Mouse (Mus musculus): ENCODE results near the gene Hexim1. TPM values are rescaled to one million over a fixed set of nuclear protein-coding genes. Genes with fewer than 3 reads are reported as not detected.

Gene Hexim1
- polyA plus RNA-seq, 1 experiment: 19.0 TPM

DNA sequence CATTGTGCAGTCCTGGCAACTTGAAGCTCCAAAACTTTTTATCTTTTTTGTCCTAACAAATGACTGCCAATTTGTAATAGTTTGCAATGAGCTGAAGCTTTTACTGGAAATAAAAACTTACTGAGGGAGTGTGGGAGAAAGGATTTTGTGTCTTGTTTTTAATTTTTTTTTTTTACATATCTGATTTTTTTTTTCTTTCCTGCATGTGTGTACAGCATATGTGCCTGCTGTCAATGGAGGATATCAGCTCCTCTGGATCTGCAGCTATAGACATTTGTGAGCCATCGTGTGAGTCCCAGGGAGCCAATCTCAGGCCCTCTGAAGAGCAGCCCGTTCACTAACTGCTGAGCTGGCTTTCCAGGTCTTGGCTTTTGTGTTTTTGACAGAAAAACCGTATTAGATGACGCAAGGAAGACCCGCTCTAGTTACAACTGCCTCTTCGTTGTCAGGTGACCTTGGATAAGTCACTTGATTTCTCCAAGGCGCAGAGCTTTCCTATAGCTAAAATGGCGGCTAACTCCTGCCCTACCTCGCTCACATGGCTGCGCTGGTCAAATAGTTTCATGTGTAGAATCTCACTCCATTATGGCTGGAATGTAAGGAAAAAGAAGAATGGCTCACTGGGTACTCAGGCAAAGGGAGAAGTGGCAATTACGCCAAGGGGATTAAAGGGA is 1.6 kb upstream of the Hexim1 start:
- Histone ChIP-seq H3K4me3 (ENCODE audit: insufficient read depth, low read length) (peak overlapping the region; percentile 55), H3K4me1 (ENCODE audit: control insufficient read depth, insufficient read depth, low read length) (no peaks in the 10 kb centered on the region; the same call in 1 of the 2 replicates), H3K27ac (ENCODE audit: insufficient read depth, low read length) (no peak overlapping the region)
- TF ChIP-seq POLR2A (IDR thresholded peaks at IDR 0.05; ENCODE audit: low read depth, low read length): no peak
- no peak for TF ChIP-seq CTCF (IDR thresholded peaks at IDR 0.05; ENCODE audit: borderline replicate concordance, insufficient read depth, low read length)

DNA sequence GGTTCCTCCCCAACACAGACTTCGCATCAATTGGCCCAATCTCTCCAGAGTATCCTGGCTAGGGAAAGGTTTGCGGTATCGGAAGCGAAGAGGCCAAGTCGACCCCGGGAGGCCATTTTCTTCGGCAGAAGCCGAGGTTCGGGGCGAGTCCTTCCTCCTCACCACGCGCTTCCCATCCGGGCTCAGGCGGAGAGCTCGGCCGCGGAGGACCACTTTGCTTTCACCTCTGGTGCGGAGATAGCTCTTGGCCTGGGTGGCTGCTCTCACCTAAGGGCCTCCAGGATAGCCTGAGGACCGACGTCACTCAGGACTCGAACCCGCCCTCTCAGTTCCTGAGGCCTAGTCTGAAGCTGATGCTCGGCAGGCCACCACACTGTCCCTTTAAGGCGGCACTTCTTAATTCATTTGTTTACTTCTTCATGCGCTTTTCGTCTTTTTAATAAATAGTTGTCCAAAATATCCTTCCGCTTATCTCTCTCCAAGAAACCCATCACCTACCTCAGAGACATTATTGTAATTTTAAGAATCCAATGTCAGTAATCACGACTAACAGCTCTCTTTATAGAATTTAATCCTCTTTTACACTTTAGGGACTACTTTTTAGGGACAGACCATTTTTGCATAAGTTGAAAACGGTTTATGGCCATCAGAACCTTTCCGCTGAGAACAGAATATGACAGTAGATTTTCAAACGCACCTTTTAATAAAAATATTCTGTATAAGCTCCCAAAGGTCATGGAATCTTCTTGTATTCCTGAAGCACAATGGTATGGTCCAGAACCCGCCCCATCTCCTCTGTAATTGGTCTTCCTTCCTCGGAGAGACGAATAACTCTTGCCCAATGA is 646 bp upstream of the Hexim1 start:
- no peaks in the 10 kb centered on the region; the same call in 1 of the 2 replicates for H3K4me1 ChIP-seq (ENCODE audit: control insufficient read depth, insufficient read depth, low read length)
- TF ChIP-seq CTCF (IDR thresholded peaks at IDR 0.05; ENCODE audit: borderline replicate concordance, insufficient read depth, low read length) (no peak), POLR2A (IDR thresholded peaks at IDR 0.05; ENCODE audit: low read depth, low read length) (peak; percentile 79)
- peak overlapping the region; percentile 76 for H3K27ac ChIP-seq (ENCODE audit: insufficient read depth, low read length)
- H3K4me3 ChIP-seq (ENCODE audit: insufficient read depth, low read length): peak overlapping the region; percentile 55

DNA sequence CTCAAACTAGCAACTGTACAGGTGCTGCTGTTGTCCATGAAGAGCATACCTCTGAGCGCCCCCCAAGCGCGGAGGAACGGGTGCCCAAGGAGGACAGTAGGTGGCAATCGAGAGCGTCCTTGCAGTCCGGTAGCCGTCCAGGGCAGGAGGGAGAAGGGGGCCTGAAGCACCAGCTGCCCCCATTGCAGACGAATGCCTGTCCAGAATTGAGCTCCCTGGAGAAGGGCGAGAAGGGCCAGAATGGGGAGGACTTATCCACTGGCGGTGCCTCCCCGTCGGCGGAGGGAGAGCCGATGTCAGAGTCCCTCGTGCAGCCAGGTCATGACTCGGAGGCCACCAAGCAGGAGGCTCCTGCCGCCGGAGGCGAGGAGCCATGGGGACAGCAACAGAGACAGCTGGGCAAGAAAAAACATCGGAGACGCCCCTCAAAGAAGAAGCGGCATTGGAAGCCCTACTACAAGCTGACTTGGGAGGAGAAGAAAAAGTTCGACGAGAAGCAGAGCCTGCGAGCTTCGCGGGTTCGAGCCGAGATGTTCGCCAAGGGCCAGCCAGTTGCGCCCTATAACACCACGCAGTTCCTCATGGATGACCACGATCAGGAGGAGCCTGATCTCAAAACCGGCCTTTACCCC is 1.0 kb downstream of the Hexim1 start:
- no peaks in the 10 kb centered on the region; the same call in 1 of the 2 replicates for H3K4me1 ChIP-seq (ENCODE audit: control insufficient read depth, insufficient read depth, low read length)

DNA sequence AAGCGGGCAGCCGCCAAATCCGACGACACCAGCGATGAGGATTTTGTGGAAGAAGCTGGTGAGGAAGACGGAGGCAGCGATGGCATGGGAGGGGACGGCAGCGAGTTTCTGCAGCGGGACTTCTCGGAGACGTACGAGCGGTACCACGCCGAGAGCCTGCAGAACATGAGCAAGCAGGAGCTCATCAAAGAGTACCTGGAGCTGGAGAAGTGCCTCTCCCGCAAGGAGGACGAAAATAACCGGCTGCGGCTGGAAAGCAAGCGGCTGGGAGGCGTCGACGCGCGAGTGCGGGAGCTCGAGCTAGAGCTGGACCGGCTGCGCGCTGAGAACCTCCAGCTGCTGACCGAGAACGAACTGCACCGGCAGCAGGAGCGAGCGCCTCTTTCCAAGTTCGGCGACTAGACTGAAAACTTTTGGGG is 1.6 kb downstream of the Hexim1 start:
- TF ChIP-seq POLR2A (IDR thresholded peaks at IDR 0.05; ENCODE audit: low read depth, low read length) (no peak), CTCF (IDR thresholded peaks at IDR 0.05; ENCODE audit: borderline replicate concordance, insufficient read depth, low read length) (no peak)
- H3K4me1 ChIP-seq (ENCODE audit: control insufficient read depth, insufficient read depth, low read length): no peaks in the 10 kb centered on the region; the same call in 1 of the 2 replicates
- no peak overlapping the region for H3K27ac ChIP-seq (ENCODE audit: insufficient read depth, low read length)
- peak overlapping the region; percentile 72 for H3K4me3 ChIP-seq (ENCODE audit: insufficient read depth, low read length)

More for the DNA sequence above, 1.0 kb downstream of the Hexim1 start:
- TF ChIP-seq POLR2A (IDR thresholded peaks at IDR 0.05; ENCODE audit: low read depth, low read length) (no peak), CTCF (IDR thresholded peaks at IDR 0.05; ENCODE audit: borderline replicate concordance, insufficient read depth, low read length) (peak; percentile 88)
- H3K4me3 ChIP-seq (ENCODE audit: insufficient read depth, low read length): peak overlapping the region; percentile 72
- peak overlapping the region; percentile 17; the same call in 1 of the 2 replicates for H3K27ac ChIP-seq (ENCODE audit: insufficient read depth, low read length)

DNA sequence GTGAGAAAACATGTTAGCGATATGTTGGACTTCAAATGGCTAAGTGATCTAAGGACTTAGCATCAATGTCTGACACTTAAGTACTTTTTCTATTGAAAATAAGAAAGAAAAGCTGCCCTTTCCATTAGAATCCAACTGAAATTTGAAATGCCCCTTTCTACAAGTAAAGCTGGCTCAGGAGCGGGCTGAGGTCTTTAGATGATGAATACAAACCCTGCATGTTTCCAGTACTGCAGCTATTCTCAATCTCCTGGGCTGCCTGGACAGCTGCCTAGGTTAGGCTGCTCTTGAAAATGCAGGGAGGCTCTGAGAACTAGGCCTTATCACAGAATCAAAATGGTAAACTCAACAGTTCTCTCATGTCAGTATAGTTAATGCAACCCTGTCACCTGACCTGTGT is 2.8 kb downstream of the Hexim1 start:
- Histone ChIP-seq H3K27ac (ENCODE audit: insufficient read depth, low read length) (no peak overlapping the region), H3K4me3 (ENCODE audit: insufficient read depth, low read length) (no peak overlapping the region), H3K4me1 (ENCODE audit: control insufficient read depth, insufficient read depth, low read length) (no peaks in the 10 kb centered on the region; the same call in 1 of the 2 replicates)
- no peak for TF ChIP-seq CTCF (IDR thresholded peaks at IDR 0.05; ENCODE audit: borderline replicate concordance, insufficient read depth, low read length)
- no peak for TF ChIP-seq POLR2A (IDR thresholded peaks at IDR 0.05; ENCODE audit: low read depth, low read length)

DNA sequence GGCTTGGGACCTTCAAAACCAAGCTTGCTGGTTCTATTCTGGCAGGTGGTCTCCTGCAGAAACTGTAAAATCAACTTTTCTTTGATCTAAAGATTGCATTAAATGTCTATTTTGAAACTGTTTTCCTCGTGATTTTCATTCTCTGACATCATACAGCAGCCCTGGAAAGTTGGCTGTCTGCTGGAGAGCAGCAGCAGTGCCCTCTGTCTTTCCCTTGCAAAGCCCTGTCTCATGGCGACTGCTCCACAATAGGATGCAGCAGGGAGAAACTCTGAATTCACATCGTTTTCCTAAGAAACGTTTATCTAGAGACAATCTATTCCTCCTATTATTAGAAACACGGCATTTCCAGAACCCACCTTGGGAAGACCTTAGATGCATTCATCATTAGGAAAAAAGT is 3.6 kb downstream of the Hexim1 start:
- TF ChIP-seq CTCF (IDR thresholded peaks at IDR 0.05; ENCODE audit: borderline replicate concordance, insufficient read depth, low read length) (no peak), POLR2A (IDR thresholded peaks at IDR 0.05; ENCODE audit: low read depth, low read length) (no peak)
- Histone ChIP-seq H3K4me1 (ENCODE audit: control insufficient read depth, insufficient read depth, low read length) (no peaks in the 10 kb centered on the region; the same call in 1 of the 2 replicates), H3K27ac (ENCODE audit: insufficient read depth, low read length) (no peak overlapping the region), H3K4me3 (ENCODE audit: insufficient read depth, low read length) (no peak overlapping the region)

DNA sequence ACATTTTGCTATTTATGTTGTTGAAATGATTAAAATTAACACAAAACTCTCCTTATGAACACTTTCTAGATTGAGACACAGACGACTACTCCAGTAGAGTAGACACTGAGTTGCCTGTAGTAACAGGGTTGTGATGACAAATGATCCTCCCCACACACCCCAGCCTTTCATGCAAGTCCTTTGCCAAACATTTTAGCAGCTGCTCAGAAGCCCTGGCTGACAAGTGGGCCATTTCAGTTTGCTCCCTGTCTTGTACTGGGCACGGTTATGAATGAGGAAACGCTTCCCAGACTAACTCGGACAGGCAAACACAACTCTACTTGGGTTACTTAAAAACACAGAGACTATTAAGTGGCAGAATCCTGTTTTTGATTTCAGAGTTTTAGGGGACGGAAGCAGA is 4.3 kb downstream of the Hexim1 start:
- no peak for TF ChIP-seq POLR2A (IDR thresholded peaks at IDR 0.05; ENCODE audit: low read depth, low read length)
- no peak for TF ChIP-seq CTCF (IDR thresholded peaks at IDR 0.05; ENCODE audit: borderline replicate concordance, insufficient read depth, low read length)
- H3K4me1 ChIP-seq (ENCODE audit: control insufficient read depth, insufficient read depth, low read length): no peaks in the 10 kb centered on the region
- no peak overlapping the region for H3K27ac ChIP-seq (ENCODE audit: insufficient read depth, low read length)
- no peak overlapping the region for H3K4me3 ChIP-seq (ENCODE audit: insufficient read depth, low read length)

DNA sequence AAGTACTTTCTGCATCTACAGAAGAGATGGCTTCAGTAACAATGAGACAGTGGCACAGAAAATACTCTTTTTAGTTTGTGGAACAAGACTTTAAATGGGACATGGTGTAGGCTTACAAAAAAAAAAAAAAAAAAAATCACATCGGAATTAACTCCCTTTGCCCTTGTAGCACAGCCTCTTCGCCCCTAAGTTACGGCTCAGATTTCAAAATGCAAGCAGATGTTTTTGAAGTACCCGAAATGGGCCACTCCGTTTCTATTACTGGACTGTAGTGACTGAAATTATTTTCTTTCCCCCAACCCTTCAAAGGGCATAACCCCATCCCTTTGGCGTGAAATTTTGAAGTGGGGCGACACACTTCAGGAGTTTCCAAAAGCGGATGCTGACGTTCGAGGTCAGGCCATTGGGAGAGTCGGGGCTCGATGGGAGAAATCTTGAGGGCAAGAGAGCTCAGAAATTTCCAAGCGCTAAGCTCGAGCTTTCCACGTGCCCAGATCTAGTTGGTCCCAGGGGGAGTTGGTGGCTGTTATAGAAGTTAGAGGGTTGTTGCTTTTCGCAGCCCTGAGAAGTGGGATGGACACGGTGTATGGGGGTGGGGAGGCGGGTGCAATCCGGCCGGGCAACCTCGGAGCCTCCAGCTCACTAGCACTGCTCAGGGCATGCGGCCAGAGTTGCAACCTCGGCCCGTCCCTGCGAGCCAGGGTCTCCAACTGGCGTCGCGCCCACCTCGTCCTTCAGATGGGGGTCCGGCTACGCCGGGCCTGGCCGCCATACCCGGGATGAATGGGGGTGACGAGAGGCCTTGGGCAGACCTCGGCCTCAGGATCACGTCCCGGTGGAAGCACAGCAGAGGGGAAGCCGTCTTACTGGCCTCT is 15.9 kb downstream of the Hexim1 start, which contains the start of gene Hexim2:
Gene Hexim2, plus strand, starts transcription at position 729 of the 875 bp plus-strand sequence.
- peak within 1 kb of the TSS; percentile 87 for H3K27ac ChIP-seq (ENCODE audit: insufficient read depth, low read length)
- TF ChIP-seq CTCF (IDR thresholded peaks at IDR 0.05; ENCODE audit: borderline replicate concordance, insufficient read depth, low read length) (no peak), POLR2A (IDR thresholded peaks at IDR 0.05; ENCODE audit: low read depth, low read length) (peak; percentile 54)

More for the DNA sequence above, 15.9 kb downstream of the Hexim1 start, which contains the start of gene Hexim2:
- Histone ChIP-seq H3K4me3 (ENCODE audit: insufficient read depth, low read length) (peak within 1 kb of the TSS; percentile 90), H3K4me1 (ENCODE audit: control insufficient read depth, insufficient read depth, low read length) (peaks cover 6% of the 10 kb centered on the region; the same call in 1 of the 2 replicates)
